Mouse (Mus musculus) myocyte (in vitro differentiated cells): Measurements from ENCODE around the gene Mtap. TPM values are rescaled to one million over a fixed set of nuclear protein-coding genes. Genes with fewer than 3 reads are reported as not detected.
A peak's percentile ranks its signal among the peaks of the same experiment; 100 is the strongest.

ENCODE experiments used
- H3K27me3 ChIP-seq: one replicate; pipeline ENCODE4 v1.6.1; 2011; ENCODE audit not compliant: control insufficient read depth, insufficient read depth, insufficient read length
- H3K36me3 ChIP-seq: one replicate; pipeline ENCODE4 v1.6.1; 2011; ENCODE audit not compliant: control insufficient read depth, insufficient read depth
- H3K4me2 ChIP-seq: one replicate; pipeline ENCODE4 v1.6.1; 2011; ENCODE audit warnings: low read depth, control low read depth
- H3K4me3 ChIP-seq: one replicate; pipeline ENCODE4 v1.5.1; 2011; ENCODE audit warnings: mild to moderate bottlenecking, control low read depth, moderate library complexity
- H3K79me2 ChIP-seq: one replicate; pipeline ENCODE4 v1.6.1; 2011; ENCODE audit not compliant: control insufficient read depth, insufficient read depth
- H3ac ChIP-seq: one replicate; pipeline ENCODE4 v1.6.1; 2011; ENCODE audit not compliant: control insufficient read depth, insufficient read length
- CEBPB ChIP-seq: IDR thresholded peaks from 2 replicates; pipeline ENCODE4 v1.6.1; 2011; ENCODE audit warnings: mild to moderate bottlenecking, moderate library complexity; ENCODE audit not compliant: poor library complexity, insufficient read depth, severe bottlenecking
- E2F4 ChIP-seq: IDR thresholded peaks from one replicate; pipeline ENCODE4 v1.6.1; 2011; ENCODE audit warnings: mild to moderate bottlenecking, control low read depth, moderate library complexity; ENCODE audit not compliant: insufficient read depth
- MAX ChIP-seq: IDR thresholded peaks from one replicate; pipeline ENCODE4 v1.6.1; 2011; ENCODE audit warnings: low read depth, mild to moderate bottlenecking, control low read depth
- MYOD1 ChIP-seq, 3 experiments: IDR thresholded peaks; one replicate each; pipeline ENCODE4 v1.6.1; 2011; ENCODE audit warnings: control low read depth in 2 of 3, low read depth in 2 of 3, mild to moderate bottlenecking in 2 of 3, moderate library complexity in 1 of 3; ENCODE audit not compliant: insufficient read length in 2 of 3, control insufficient read depth in 1 of 3
- MYOG ChIP-seq, 3 experiments: IDR thresholded peaks; one replicate each; pipeline ENCODE4 v1.6.1; 2011; ENCODE audit warnings: control low read depth in 2 of 3, low read depth in 2 of 3, mild to moderate bottlenecking in 2 of 3; ENCODE audit not compliant: insufficient read length in 2 of 3, control insufficient read depth in 1 of 3, insufficient read depth in 1 of 3
- POLR2A ChIP-seq: IDR thresholded peaks from one replicate; pipeline ENCODE4 v1.6.1; 2011; ENCODE audit warnings: low read depth, mild to moderate bottlenecking, control low read depth, moderate library complexity; ENCODE audit not compliant: insufficient read length
- POLR2AphosphoS2 ChIP-seq: IDR thresholded peaks from one replicate; pipeline ENCODE4 v1.6.1; 2011; ENCODE audit warnings: low read depth, control low read depth; ENCODE audit not compliant: insufficient read length
- REST ChIP-seq: IDR thresholded peaks from one replicate; pipeline ENCODE4 v1.6.1; 2011; ENCODE audit warnings: mild to moderate bottlenecking, control low read depth, moderate library complexity; ENCODE audit not compliant: insufficient read depth, insufficient read length
- SRF ChIP-seq: IDR thresholded peaks from one replicate; pipeline ENCODE4 v1.6.1; 2011; ENCODE audit warnings: low read depth; ENCODE audit not compliant: control insufficient read depth, insufficient read length
- TCF12 ChIP-seq: IDR thresholded peaks from one replicate; pipeline ENCODE4 v1.6.1; 2011; ENCODE audit warnings: mild to moderate bottlenecking, control low read depth; ENCODE audit not compliant: poor library complexity, insufficient read depth, severe bottlenecking
- TCF3 ChIP-seq: IDR thresholded peaks from one replicate; pipeline ENCODE4 v1.6.1; 2011; ENCODE audit warnings: low read depth, control low read depth; ENCODE audit not compliant: insufficient read length
- USF1 ChIP-seq: IDR thresholded peaks from one replicate; pipeline ENCODE4 v1.6.1; 2011; ENCODE audit warnings: low read depth, mild to moderate bottlenecking, control low read depth, moderate library complexity
- polyA plus RNA-seq: library from polyadenylated mRNA; unstranded; fragments of >200 nt; fragmentation: generic; extraction: Trizol; gene quantifications from one replicate; pipeline ENCODE4 v1.2.1, GENCODE M21; 2012; ENCODE audit warnings: missing spikeins

Mtap gene
- polyA plus RNA-seq, 1 experiment: 30.0 TPM

- TF ChIP-seq MYOG (IDR thresholded peaks at IDR 0.05; ENCODE audit: control insufficient read depth in 1 of 3, insufficient read depth in 1 of 3, insufficient read length in 2 of 3, low read depth in 2 of 3) (no peak), E2F4 (no peak), TCF3 (no peak), TCF12 (no peak), POLR2A (no peak), REST (no peak), USF1 (no peak), POLR2AphosphoS2 (no peak), MYOD1 (IDR thresholded peaks at IDR 0.05; ENCODE audit: control insufficient read depth in 1 of 3, insufficient read length in 2 of 3, low read depth in 2 of 3) (no peak), CEBPB (no peak), SRF (no peak)
- Histone ChIP-seq H3K4me3 (no peak overlapping the region), H3ac (no peak overlapping the region), H3K4me2 (no peak overlapping the region), H3K27me3 (no peaks in the 10 kb centered on the region), H3K36me3 (no peaks in the 10 kb centered on the region), H3K79me2 (no peaks in the 10 kb centered on the region)
Observed at GRCm38 (mm10) chr4:89116006-89116405, 20.9 kb upstream of the Mtap start.

- Histone ChIP-seq H3K4me3 (no peak overlapping the region), H3K79me2 (peaks cover 20% of the 10 kb centered on the region), H3K36me3 (no peaks in the 10 kb centered on the region), H3K4me2 (no peak overlapping the region), H3K27me3 (no peaks in the 10 kb centered on the region), H3ac (no peak overlapping the region)
- TF ChIP-seq TCF12 (no peak), TCF3 (no peak), MYOD1 (IDR thresholded peaks at IDR 0.05; ENCODE audit: control insufficient read depth in 1 of 3, insufficient read length in 2 of 3, low read depth in 2 of 3) (no peak), REST (no peak)
Observed at GRCm38 (mm10) chr4:89119900-89120299, 17.0 kb upstream of the Mtap start.

DNA sequence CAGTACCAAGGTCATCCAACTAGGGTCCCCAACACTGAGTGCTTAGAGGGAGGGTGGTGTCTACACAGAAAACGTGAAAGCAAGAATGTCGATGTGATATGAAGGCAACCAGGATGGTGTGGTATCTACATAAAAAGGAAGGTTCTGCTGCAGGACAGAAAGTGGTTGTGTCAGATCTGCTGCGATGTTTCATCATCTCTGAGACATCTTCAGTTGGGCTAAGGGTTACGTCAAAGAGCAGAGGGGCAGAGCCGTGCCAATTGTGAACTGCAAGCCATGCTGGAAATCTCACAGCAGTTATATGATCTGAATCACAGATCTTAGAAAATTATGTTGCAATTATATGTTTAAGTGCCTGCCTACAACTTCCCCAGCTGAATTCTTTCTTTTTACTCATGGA lies 16.6 kb upstream of the Mtap start:
- no peaks in the 10 kb centered on the region for H3K36me3 ChIP-seq
- TF ChIP-seq E2F4 (no peak), SRF (no peak), MYOD1 (IDR thresholded peaks at IDR 0.05; ENCODE audit: control insufficient read depth in 1 of 3, insufficient read length in 2 of 3, low read depth in 2 of 3) (no peak), POLR2AphosphoS2 (no peak), TCF12 (no peak), CEBPB (peak; percentile 63; the same call in 1 of the 2 replicates), TCF3 (no peak), REST (no peak)
- no peak overlapping the region for H3K4me2 ChIP-seq
- no peaks in the 10 kb centered on the region for H3K27me3 ChIP-seq
- H3K4me3 ChIP-seq: no peak overlapping the region
- H3ac ChIP-seq: no peak overlapping the region
- peaks cover 25% of the 10 kb centered on the region for H3K79me2 ChIP-seq

DNA sequence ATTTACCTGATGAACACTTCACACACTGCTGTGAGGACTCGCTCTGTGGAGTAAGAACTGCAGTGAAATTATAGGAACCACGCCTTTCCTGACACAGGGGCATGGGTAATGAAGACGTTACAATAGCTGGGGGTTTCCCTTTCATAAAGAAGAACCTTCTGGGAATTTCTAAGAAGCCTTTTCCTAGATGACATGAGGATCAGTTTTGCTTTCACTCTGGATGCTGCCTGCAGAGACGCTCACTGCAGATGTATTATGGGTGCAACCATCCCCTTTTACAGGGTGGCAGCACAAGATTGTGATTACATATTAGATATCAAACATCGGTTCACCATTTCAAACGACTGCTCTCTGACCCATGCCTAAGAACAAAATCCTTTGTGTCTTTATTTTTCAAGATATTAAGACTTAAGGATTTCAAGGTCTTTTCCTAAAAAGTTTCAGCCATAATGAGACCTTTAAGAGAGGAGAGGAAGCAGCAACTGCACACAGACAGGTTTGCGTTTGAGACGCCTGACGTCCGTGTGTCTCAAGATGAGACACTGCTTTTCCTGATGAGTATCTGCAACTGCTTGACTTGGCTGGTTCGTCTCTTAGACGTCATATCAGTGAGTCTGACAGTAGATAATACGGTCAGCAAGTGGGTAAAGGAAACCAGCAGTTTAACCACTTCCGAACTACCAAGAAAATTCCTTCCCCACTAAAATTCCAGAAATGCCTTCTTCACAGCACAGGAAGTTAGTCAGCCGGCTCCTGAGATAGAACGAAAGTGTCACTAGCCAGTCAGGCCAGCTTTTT lies 13.3 kb upstream of the Mtap start:
- TF ChIP-seq POLR2A (peak; percentile 55), MAX (no peak), USF1 (no peak), SRF (no peak), REST (no peak), MYOG (IDR thresholded peaks at IDR 0.05; ENCODE audit: control insufficient read depth in 1 of 3, insufficient read depth in 1 of 3, insufficient read length in 2 of 3, low read depth in 2 of 3) (no peak), POLR2AphosphoS2 (peak; percentile 48), MYOD1 (IDR thresholded peaks at IDR 0.05; ENCODE audit: control insufficient read depth in 1 of 3, insufficient read length in 2 of 3, low read depth in 2 of 3) (no peak)
- no peaks in the 10 kb centered on the region for H3K27me3 ChIP-seq
- H3K4me2 ChIP-seq: peak overlapping the region; percentile 96
- peaks cover 44% of the 10 kb centered on the region for H3K79me2 ChIP-seq
- no peaks in the 10 kb centered on the region for H3K36me3 ChIP-seq
- H3ac ChIP-seq: no peak overlapping the region
- H3K4me3 ChIP-seq: peak overlapping the region; percentile 18

DNA sequence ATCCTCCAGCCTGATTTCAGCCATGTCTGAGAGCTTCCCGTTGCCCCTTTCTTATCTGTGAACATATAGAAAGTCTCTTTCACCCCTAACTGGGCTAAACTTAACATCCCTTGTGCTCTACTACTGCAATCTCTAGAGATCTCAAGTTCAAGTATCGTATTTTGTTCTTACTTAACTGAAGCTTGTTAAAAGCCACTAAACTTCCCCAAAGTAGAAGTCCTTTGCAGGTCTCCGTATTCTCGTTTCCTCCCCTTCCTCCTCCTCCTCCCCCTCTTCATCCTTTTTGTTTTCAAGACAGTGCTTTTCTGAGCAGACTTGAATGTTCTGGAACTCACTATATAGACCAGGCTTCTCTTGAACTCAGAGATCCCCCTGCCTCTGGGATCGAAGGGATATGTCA lies 9.2 kb upstream of the Mtap start:
- peak overlapping the region; percentile 20 for H3K4me3 ChIP-seq

More for the DNA sequence above, 9.2 kb upstream of the Mtap start:
- H3K27me3 ChIP-seq: no peaks in the 10 kb centered on the region
- H3K36me3 ChIP-seq: no peaks in the 10 kb centered on the region
- H3K79me2 ChIP-seq: peaks cover 27% of the 10 kb centered on the region
- H3ac ChIP-seq: no peak overlapping the region
- TF ChIP-seq MAX: no peak
- no peak for TF ChIP-seq POLR2AphosphoS2
- no peak for TF ChIP-seq POLR2A
- TF ChIP-seq TCF12: no peak
- TF ChIP-seq TCF3: no peak
- TF ChIP-seq REST: no peak
- no peak for TF ChIP-seq MYOG (IDR thresholded peaks at IDR 0.05; ENCODE audit: control insufficient read depth in 1 of 3, insufficient read depth in 1 of 3, insufficient read length in 2 of 3, low read depth in 2 of 3)
- TF ChIP-seq USF1: no peak
- no peak for TF ChIP-seq MYOD1 (IDR thresholded peaks at IDR 0.05; ENCODE audit: control insufficient read depth in 1 of 3, insufficient read length in 2 of 3, low read depth in 2 of 3)
- no peak for TF ChIP-seq SRF
- TF ChIP-seq CEBPB: no peak
- no peak for TF ChIP-seq E2F4
- peak overlapping the region; percentile 96 for H3K4me2 ChIP-seq
